Mouse (Mus musculus) kidney, embryonic 14.5 days (tissue): Measurements from ENCODE around the gene Negr1. TPM values are rescaled to one million over a fixed set of nuclear protein-coding genes. Genes with fewer than 3 reads are reported as not detected.

Source experiments
- ATAC-seq: fragments of 200-750 bp; cut with Nextera tagmentation; 2 replicates; pipeline ENCODE4 v1.8.0; 2017; ENCODE audit warnings: moderate number of reproducible peaks, mild to moderate bottlenecking, moderate TSS enrichment, moderate library complexity; ENCODE audit not compliant: low FRiP score, low TSS enrichment
- H3K27ac ChIP-seq: fragments of 300-500 bp; sonication (generic); 2 replicates; pipeline ENCODE4 v1.5.1; 2014; ENCODE audit warnings: low read depth, mild to moderate bottlenecking, low read length, moderate library complexity, mixed read lengths
- H3K27me3 ChIP-seq: fragments of 300-500 bp; sonication (generic); 2 replicates; pipeline ENCODE4 v1.6.1; 2014; ENCODE audit warnings: mild to moderate bottlenecking, low read length; ENCODE audit not compliant: control insufficient read depth, insufficient read depth
- H3K36me3 ChIP-seq: fragments of 300-500 bp; sonication (generic); 2 replicates; pipeline ENCODE4 v1.6.1; 2014; ENCODE audit warnings: low read length, mixed read lengths; ENCODE audit not compliant: control insufficient read depth, insufficient read depth
- H3K4me1 ChIP-seq: fragments of 300-500 bp; sonication (generic); 2 replicates; pipeline ENCODE4 v1.6.1; 2014; ENCODE audit warnings: low read length, mixed read lengths; ENCODE audit not compliant: control insufficient read depth, insufficient read depth
- H3K4me2 ChIP-seq: fragments of 300-500 bp; sonication (generic); replicated peaks from 2 replicates; pipeline ENCODE4 v1.6.1; 2014; ENCODE audit warnings: low read depth, mild to moderate bottlenecking, low read length
- H3K4me3 ChIP-seq: fragments of 300-500 bp; sonication (generic); 2 replicates; pipeline ENCODE4 v1.5.1; 2014; ENCODE audit warnings: mild to moderate bottlenecking, low read length
- H3K9ac ChIP-seq: fragments of 300-500 bp; sonication (generic); 2 replicates; pipeline ENCODE4 v1.6.1; 2014; ENCODE audit warnings: low read depth, mild to moderate bottlenecking, low read length, moderate library complexity
- H3K9me3 ChIP-seq: fragments of 300-500 bp; sonication (generic); 2 replicates; pipeline ENCODE4 v1.6.1; 2016; ENCODE audit warnings: low read length; ENCODE audit not compliant: control insufficient read depth
- WGBS: fragments of 180-500 bp; shearing (Covaris S2); extraction: QIAGEN DNeasy Blood & Tissue Kit; methylation state at CpG from one replicate; pipeline ENCODE4 v1.1.7; 2014; 5-methylcytosine and 5-hydroxymethylcytosine counted together
- polyA plus RNA-seq: library from polyadenylated mRNA; unstranded; fragments of >200 nt; fragmentation: Nextera tagmentation; extraction: Ambion mirVana; gene quantifications from 2 replicates; pipeline ENCODE4 v1.2.1, GENCODE M21; 2014

Negr1 gene
- polyA plus RNA-seq, 1 experiment from 2014 or later = 12.4 TPM

- Histone ChIP-seq H3K27ac (no peak overlapping the region), H3K4me2 (no peak overlapping the region), H3K36me3 (no peaks in the 10 kb centered on the region), H3K27me3 (no peaks in the 10 kb centered on the region), H3K9ac (no peak overlapping the region), H3K4me3 (no peak overlapping the region), H3K4me1 (no peaks in the 10 kb centered on the region), H3K9me3 (no peaks in the 10 kb centered on the region)
- no peak for ATAC-seq
- WGBS = 87% methylated on average over 6 of the region's 6 CpGs
These were observed 234.6 kb downstream of the Negr1 start for GRCm38 (mm10) chr3:156796061-156796691.

GRCm38 (mm10) chr3:156799228-156799627 lies 237.6 kb downstream of the Negr1 start:
- no peaks in the 10 kb centered on the region for H3K9me3 ChIP-seq
- H3K36me3 ChIP-seq = no peaks in the 10 kb centered on the region
- H3K27me3 ChIP-seq = no peaks in the 10 kb centered on the region
- no peak overlapping the region for H3K27ac ChIP-seq
- no peak for ATAC-seq
- H3K4me2 ChIP-seq = no peak overlapping the region
- WGBS = 92% methylated on average over 7 of the region's 7 CpGs
- H3K9ac ChIP-seq = no peak overlapping the region
- H3K4me3 ChIP-seq = no peak overlapping the region
- no peaks in the 10 kb centered on the region for H3K4me1 ChIP-seq

- Histone ChIP-seq H3K9me3 (no peaks in the 10 kb centered on the region), H3K9ac (no peak overlapping the region), H3K36me3 (no peaks in the 10 kb centered on the region), H3K4me3 (no peak overlapping the region), H3K27ac (no peak overlapping the region), H3K4me2 (no peak overlapping the region), H3K27me3 (no peaks in the 10 kb centered on the region), H3K4me1 (no peaks in the 10 kb centered on the region)
- ATAC-seq = no peak
- WGBS = 85% methylated on average over 3 of the region's 3 CpGs
These were observed 248.2 kb downstream of the Negr1 start for GRCm38 (mm10) chr3:156809836-156810235.

- Histone ChIP-seq H3K27me3 (no peaks in the 10 kb centered on the region), H3K36me3 (no peaks in the 10 kb centered on the region), H3K9ac (no peak overlapping the region), H3K27ac (no peak overlapping the region), H3K4me3 (no peak overlapping the region), H3K4me1 (peaks cover 4% of the 10 kb centered on the region; the same call in 1 of the 2 replicates), H3K9me3 (no peaks in the 10 kb centered on the region), H3K4me2 (no peak overlapping the region)
- ATAC-seq = peak; percentile 40; the same call in 1 of the 2 replicates
These were observed 255.3 kb downstream of the Negr1 start for GRCm38 (mm10) chr3:156816938-156817337.

GRCm38 (mm10) chr3:156817452-156817851 lies 255.9 kb downstream of the Negr1 start:
- Histone ChIP-seq H3K9me3 (no peaks in the 10 kb centered on the region), H3K27ac (no peak overlapping the region), H3K4me3 (no peak overlapping the region), H3K27me3 (no peaks in the 10 kb centered on the region), H3K36me3 (no peaks in the 10 kb centered on the region), H3K4me2 (no peak overlapping the region), H3K9ac (no peak overlapping the region), H3K4me1 (peaks cover 4% of the 10 kb centered on the region; the same call in 1 of the 2 replicates)
- 16% methylated on average over 6 of the region's 6 CpGs for WGBS
- peak; percentile 84 for ATAC-seq

GRCm38 (mm10) chr3:156823039-156823438 lies 261.4 kb downstream of the Negr1 start:
- H3K36me3 ChIP-seq = no peaks in the 10 kb centered on the region
- H3K4me1 ChIP-seq = peaks cover under 1% of the 10 kb centered on the region; the same call in 1 of the 2 replicates
- H3K27me3 ChIP-seq = no peaks in the 10 kb centered on the region
- H3K4me2 ChIP-seq = no peak overlapping the region
- WGBS = 94% methylated on average over 3 of the region's 3 CpGs
- ATAC-seq = no peak
- no peaks in the 10 kb centered on the region for H3K9me3 ChIP-seq
- no peak overlapping the region for H3K4me3 ChIP-seq
- no peak overlapping the region for H3K27ac ChIP-seq
- H3K9ac ChIP-seq = no peak overlapping the region

- Histone ChIP-seq H3K4me3 (no peak overlapping the region), H3K27ac (no peak overlapping the region), H3K4me1 (no peaks in the 10 kb centered on the region), H3K9me3 (no peaks in the 10 kb centered on the region), H3K27me3 (no peaks in the 10 kb centered on the region), H3K9ac (no peak overlapping the region), H3K4me2 (no peak overlapping the region), H3K36me3 (no peaks in the 10 kb centered on the region)
- no peak for ATAC-seq
- 62% methylated on average over 3 of the region's 3 CpGs for whole genome bisulfite sequencing
These were observed 272.3 kb downstream of the Negr1 start for GRCm38 (mm10) chr3:156833920-156834319.

- 68% methylated on average over 2 of the region's 2 CpGs for WGBS
- Histone ChIP-seq H3K4me3 (no peak overlapping the region), H3K4me1 (no peaks in the 10 kb centered on the region), H3K27ac (no peak overlapping the region), H3K27me3 (no peaks in the 10 kb centered on the region), H3K36me3 (no peaks in the 10 kb centered on the region), H3K9ac (no peak overlapping the region), H3K4me2 (no peak overlapping the region), H3K9me3 (no peaks in the 10 kb centered on the region)
- peak; percentile 68; the same call in 1 of the 2 replicates for ATAC-seq
These were observed 277.0 kb downstream of the Negr1 start for GRCm38 (mm10) chr3:156838550-156838949.

- no peak for ATAC-seq
- H3K4me3 ChIP-seq = no peak overlapping the region
- no peaks in the 10 kb centered on the region for H3K36me3 ChIP-seq
- H3K27me3 ChIP-seq = no peaks in the 10 kb centered on the region
- no peak overlapping the region for H3K27ac ChIP-seq
- H3K4me2 ChIP-seq = no peak overlapping the region
- H3K9ac ChIP-seq = no peak overlapping the region
- H3K9me3 ChIP-seq = no peaks in the 10 kb centered on the region
- no peaks in the 10 kb centered on the region for H3K4me1 ChIP-seq
- 80% methylated on average over 2 of the region's 2 CpGs for WGBS
These were observed 286.8 kb downstream of the Negr1 start for GRCm38 (mm10) chr3:156848385-156848784.
